Mouse (Mus musculus) lung, adult 2 months (tissue): Measurements from ENCODE around the gene Prdm2. TPM values are rescaled to one million over a fixed set of nuclear protein-coding genes. Genes with fewer than 3 reads are reported as not detected.
A peak's percentile ranks its signal among the peaks of the same experiment; 100 is the strongest.

Experiments
- DNase-seq: peaks from one replicate; pipeline ENCODE4 v3.0.0; 2022
- H3K4me1 ChIP-seq: fragments of 200-500 bp; 2 replicates; pipeline ENCODE4 v1.6.1; 2011; ENCODE audit warnings: low read length; ENCODE audit not compliant: control insufficient read depth, insufficient read depth
- H3K4me3 ChIP-seq: fragments of 200-500 bp; replicated peaks from 2 replicates; pipeline ENCODE3; 2011; ENCODE audit warnings: low read depth, mild to moderate bottlenecking, control low read depth, low read length; ENCODE audit errors: extremely low read depth
- CTCF ChIP-seq: fragments of 200-500 bp; IDR thresholded peaks from 2 replicates; pipeline ENCODE4 v1.5.1; 2011; ENCODE audit warnings: mild to moderate bottlenecking, low read length, control low read depth; ENCODE audit not compliant: insufficient read depth
- POLR2A ChIP-seq: fragments of 200-500 bp; IDR thresholded peaks from 2 replicates; pipeline ENCODE4 v1.6.1; 2011; ENCODE audit warnings: low read depth, mild to moderate bottlenecking, control low read depth, low read length, borderline replicate concordance; ENCODE audit errors: extremely low read depth
- WGBS: fragments of 180-500 bp; shearing (Covaris S2); methylation state at CpG from one replicate; pipeline ENCODE4 v1.1.7; 2018; 5-methylcytosine and 5-hydroxymethylcytosine counted together
- polyA plus RNA-seq: library from polyadenylated mRNA; depleted of rRNA; stranded (reverse); fragments of >200 nt; gene quantifications from 2 replicates; pipeline ENCODE4 v1.2.3, GENCODE M21; 2012

Prdm2 gene
- polyA plus RNA-seq, 1 experiment = 16.8 TPM

DNA sequence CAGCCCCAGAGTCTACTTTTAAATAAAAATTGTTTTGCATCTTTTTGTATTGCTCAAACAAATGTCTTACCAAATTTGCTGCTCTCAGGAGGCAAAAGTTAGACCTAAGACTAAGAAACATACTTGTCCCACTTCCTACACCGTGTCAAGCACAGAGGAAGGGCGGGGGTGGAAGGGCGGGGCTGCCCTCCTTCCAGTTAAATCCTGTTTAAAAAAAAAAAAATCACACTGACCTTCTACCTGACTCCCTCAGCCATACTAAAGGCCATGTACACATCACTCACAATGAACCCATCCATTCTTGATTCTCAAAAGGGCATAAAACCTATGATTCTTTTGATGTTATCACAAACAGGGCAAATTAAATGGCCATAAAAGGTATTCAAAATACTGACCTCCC is 71.9 kb downstream of the Prdm2 start:
- no peak for TF ChIP-seq POLR2A
- no peak for TF ChIP-seq CTCF
- no peak for DNase-seq
- WGBS = 59% methylated on average over 3 of the region's 3 CpGs
- Histone ChIP-seq H3K4me3 (no peak overlapping the region), H3K4me1 (peaks cover 20% of the 10 kb centered on the region)

DNA sequence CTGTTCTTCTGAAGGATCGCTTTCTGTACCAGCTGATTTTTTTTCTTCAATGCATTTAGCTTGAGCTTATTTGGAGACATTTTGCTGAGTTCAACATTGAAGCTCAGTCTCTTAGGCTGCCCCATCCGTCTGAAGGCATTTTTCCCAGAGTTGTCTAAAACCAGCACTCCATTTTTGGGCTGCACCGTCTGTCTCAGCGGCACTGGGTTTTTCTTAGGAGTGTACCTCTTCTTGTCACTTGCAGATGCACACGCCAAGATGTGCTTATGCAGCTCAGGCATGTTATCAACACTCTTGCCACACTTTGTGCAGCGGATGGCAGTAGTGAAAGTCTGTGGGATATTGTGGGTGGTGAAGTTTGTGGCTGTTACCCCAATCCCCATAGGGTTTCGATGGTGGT is 80.4 kb downstream of the Prdm2 start:
- 92% methylated on average over 7 of the region's 7 CpGs for WGBS
- TF ChIP-seq POLR2A (no peak), CTCF (no peak)

DNA sequence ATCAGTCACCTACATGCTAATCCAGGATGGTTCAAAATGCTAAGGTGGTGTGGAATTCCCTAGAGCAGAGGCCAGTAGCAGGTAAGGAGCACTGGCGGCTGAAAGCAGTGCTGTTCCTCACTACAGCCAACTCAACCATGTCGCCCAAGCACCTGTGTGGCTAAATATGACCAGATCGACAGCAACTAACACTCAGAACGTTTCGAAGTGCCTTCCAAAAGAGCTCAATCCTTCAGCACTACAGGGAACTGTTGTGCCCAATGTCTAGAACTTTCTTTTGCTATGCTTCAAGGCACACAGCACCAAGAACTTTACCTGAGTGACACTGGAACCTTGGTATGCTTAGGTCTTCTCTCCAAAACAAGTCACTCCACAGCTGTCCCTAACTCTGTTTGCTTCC is 82.4 kb downstream of the Prdm2 start:
- WGBS = 87% methylated on average over 5 of the region's 5 CpGs
- Histone ChIP-seq H3K4me1 (no peaks in the 10 kb centered on the region), H3K4me3 (no peak overlapping the region)
- TF ChIP-seq POLR2A (no peak), CTCF (no peak)
- no peak for DNase-seq

More for the DNA sequence above, 80.4 kb downstream of the Prdm2 start:
- DNase-seq = no peak
- H3K4me1 ChIP-seq = no peaks in the 10 kb centered on the region
- no peak overlapping the region for H3K4me3 ChIP-seq

DNA sequence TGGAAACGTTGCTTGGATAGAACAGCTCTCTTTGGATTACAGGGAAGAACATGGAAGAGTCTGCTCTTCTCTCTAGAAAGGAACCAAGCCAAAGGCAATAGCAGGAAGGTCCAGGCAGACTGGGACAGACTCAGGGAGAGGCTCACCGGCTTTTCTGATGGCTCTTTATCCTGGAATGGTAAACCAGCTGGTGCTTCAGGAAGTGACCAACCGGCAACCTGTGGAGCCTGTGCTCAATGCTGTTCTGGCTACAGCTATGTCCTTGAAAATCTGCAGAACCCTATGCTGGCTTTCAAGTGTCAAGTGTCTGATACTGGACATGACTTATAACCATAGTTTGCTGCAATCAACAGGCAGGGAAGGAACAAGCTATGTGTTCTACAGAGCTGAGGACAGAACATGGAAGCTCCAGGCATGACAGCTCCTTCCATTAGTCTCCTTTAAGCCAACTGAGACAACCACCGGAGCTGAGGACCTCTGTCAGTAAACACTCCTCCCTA is 83.5 kb downstream of the Prdm2 start:
- 51% methylated on average over 4 of the region's 4 CpGs for WGBS
- TF ChIP-seq POLR2A = no peak

DNA sequence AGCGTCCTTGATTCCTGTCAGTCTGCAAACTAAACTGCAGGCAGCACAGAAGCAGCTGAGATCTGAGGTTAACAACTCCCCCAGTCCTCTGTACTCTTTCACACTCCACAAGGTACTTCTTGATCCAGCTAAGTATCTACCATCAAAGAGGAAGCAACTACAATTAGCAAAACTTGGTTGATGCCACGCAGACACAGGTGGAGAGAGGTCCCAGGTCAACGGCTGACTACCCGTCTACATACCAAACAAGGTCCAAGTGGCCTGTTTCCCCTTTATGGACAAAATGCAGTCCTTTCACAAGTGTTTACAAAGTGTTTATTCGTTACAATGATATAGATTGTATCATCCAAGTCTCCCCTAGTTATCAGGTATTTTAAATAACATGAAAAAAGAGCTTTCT is 85.6 kb downstream of the Prdm2 start:
- Histone ChIP-seq H3K4me1 (no peaks in the 10 kb centered on the region), H3K4me3 (no peak overlapping the region)
- no peak for DNase-seq
- no peak for TF ChIP-seq CTCF
- no peak for TF ChIP-seq POLR2A
- 53% methylated on average over 5 of the region's 5 CpGs for WGBS

More for the DNA sequence above, 83.5 kb downstream of the Prdm2 start:
- H3K4me3 ChIP-seq = no peak overlapping the region
- no peaks in the 10 kb centered on the region for H3K4me1 ChIP-seq
- no peak for DNase-seq

DNA sequence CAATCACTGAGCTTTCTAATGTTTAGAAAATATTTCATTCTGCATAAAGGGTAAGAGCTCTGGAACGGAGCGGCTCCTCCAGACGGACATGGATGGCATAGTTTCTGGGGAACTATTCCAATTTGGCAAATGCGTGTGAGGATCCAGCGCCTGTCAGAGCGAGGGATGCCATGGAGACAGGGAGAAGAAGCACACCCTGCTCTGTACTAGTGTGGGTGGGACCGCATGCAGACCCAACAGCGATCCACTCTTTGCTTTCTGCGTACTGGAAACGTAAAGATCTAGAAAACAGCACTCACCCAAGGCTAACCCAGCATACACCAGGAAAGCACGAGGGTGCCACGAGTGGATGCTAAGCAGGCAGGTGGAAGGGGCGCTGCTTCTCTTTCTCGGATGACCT is 86.3 kb downstream of the Prdm2 start:
- TF ChIP-seq CTCF (no peak), POLR2A (no peak)
- no peak for DNase-seq
- no peaks in the 10 kb centered on the region for H3K4me1 ChIP-seq
- H3K4me3 ChIP-seq = no peak overlapping the region
- 84% methylated on average over 14 of the region's 14 CpGs for WGBS

DNA sequence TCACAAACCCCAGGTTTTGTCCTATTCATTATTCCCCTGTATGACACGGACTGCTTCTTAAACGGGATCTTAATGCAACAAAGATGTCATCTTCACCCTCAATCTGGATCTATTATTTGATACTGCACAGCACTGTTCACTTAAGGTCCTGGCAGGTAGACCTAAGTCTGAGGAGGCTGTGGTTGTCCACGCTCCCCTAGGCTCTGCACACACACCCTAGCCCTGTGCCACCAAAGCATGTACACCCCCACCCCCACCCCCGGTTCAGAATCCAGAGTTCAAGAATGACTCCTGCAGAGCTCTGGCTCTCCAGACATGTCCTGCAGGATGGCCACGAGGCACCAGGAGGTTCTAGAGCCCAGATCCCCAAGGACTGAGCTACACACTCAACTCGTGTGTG is 87.5 kb downstream of the Prdm2 start:
- H3K4me3 ChIP-seq = no peak overlapping the region
- TF ChIP-seq POLR2A = no peak
- no peak for TF ChIP-seq CTCF
- no peak for DNase-seq
- 81% methylated on average over 6 of the region's 6 CpGs for WGBS
- no peaks in the 10 kb centered on the region for H3K4me1 ChIP-seq

DNA sequence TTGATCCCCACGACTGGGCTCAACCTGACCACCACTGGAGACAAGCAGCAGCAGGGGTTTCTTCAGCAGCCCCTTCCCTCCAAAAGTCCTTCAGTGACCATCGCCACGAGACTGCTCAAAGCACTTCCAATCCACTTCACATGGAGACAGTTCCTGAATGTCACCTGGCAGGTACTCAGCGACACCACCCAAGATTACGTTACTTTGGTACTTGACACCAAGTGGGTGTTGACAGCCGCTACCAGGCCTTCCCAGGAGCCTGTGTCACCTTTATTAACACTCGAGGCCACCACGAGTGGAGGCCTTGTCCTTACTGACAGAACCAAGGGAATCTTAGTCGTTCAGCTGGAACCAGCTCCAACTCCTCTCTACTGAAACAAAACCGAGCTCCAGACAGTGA is 89.8 kb downstream of the Prdm2 start:
- Histone ChIP-seq H3K4me1 (peaks cover 9% of the 10 kb centered on the region), H3K4me3 (no peak overlapping the region)
- peak; percentile 29 for DNase-seq
- 68% methylated on average over 10 of the region's 10 CpGs for WGBS
- TF ChIP-seq CTCF (no peak), POLR2A (no peak)

DNA sequence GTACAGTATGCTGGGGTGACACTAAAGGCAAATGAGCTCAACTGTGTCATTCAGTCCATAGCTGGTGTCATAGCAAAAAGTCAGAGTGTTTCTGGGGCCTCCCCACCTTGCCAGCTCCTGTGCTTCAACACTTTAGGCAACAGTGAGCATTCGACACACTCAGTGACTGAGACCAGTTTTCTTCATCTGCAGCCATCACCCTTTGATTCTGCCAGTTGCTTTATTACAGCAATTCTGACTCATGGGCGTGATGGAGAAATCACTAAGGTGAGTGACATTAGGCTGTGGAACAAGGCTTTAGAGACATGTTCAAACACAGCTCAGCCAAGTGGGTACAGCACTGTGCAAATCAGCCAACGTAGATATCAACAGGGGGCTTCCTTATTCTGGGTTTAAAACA is 91.6 kb downstream of the Prdm2 start:
- 91% methylated on average over 3 of the region's 3 CpGs for WGBS
- no peak for DNase-seq
- H3K4me3 ChIP-seq = no peak overlapping the region
- TF ChIP-seq CTCF (no peak), POLR2A (no peak)
- H3K4me1 ChIP-seq = peaks cover 9% of the 10 kb centered on the region

DNA sequence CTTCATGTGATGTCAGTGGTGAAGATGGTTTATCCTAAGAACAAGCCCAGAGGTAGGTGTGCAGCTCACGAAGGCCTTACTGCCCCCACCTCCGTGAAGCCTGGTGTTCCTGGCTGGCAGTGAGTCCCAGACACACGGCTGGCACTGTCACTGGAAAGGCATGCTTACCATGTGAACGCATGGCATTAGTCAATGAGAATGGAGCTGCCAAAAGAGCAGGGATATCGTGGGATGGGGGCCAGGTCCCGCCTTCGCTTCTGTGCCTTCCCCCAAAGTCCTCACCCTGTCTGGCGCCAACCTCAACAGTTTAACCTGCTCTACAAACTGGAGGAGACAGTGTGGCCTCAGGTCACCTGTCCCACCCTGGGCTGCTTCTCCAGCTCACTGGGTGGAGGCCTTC is 92.8 kb downstream of the Prdm2 start:
- TF ChIP-seq CTCF (no peak), POLR2A (no peak)
- no peak for DNase-seq
- 50% methylated on average over 8 of the region's 8 CpGs for WGBS
- Histone ChIP-seq H3K4me1 (peaks cover 9% of the 10 kb centered on the region), H3K4me3 (no peak overlapping the region)

DNA sequence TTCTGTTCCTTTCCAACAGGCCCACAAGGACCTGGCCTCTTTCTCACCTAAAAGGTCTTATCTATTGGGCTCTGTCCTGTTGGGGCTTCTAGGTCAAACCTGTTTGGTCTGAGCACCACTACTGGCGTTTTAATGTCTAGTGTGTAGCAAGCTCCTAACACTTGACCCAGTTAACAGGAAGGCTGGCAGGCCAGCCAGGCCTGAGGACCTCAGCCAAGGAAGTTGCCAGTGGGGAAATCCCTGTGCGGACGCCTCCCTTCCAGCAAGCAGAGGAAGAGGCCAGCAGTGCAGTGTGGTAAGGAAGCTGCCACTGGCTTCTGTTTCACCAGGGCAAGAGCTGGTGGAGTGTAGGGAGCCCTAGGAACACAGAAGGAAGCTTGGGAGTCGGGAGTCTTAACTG is 94.0 kb downstream of the Prdm2 start:
- WGBS = 3% methylated on average over 4 of the region's 4 CpGs
- H3K4me3 ChIP-seq = no peak overlapping the region
- TF ChIP-seq CTCF = no peak
- TF ChIP-seq POLR2A = no peak
- DNase-seq = peak; percentile 76
- H3K4me1 ChIP-seq = peaks cover 9% of the 10 kb centered on the region
